Mouse (Mus musculus) hindbrain, embryonic 12.5 days (tissue): ENCODE results near the gene Col2a1. TPM values are rescaled to one million over a fixed set of nuclear protein-coding genes. Genes with fewer than 3 reads are reported as not detected.

Source experiments
- ATAC-seq: fragments of 200-750 bp; cut with Nextera tagmentation; 2 replicates; pipeline ENCODE4 v1.8.0; 2017; ENCODE audit warnings: moderate TSS enrichment; ENCODE audit not compliant: low FRiP score
- H3K27ac ChIP-seq: fragments of 300-500 bp; sonication (generic); 2 replicates; pipeline ENCODE4 v1.5.1; 2016; ENCODE audit warnings: mild to moderate bottlenecking
- H3K27me3 ChIP-seq: fragments of 300-500 bp; sonication (generic); 2 replicates; pipeline ENCODE4 v1.6.1; 2016; ENCODE audit warnings: mild to moderate bottlenecking
- H3K36me3 ChIP-seq: fragments of 300-500 bp; sonication (generic); 2 replicates; pipeline ENCODE4 v1.6.1; 2016; ENCODE audit warnings: mild to moderate bottlenecking
- H3K4me1 ChIP-seq: fragments of 300-500 bp; sonication (generic); 2 replicates; pipeline ENCODE4 v1.6.1; 2016
- H3K4me2 ChIP-seq: fragments of 300-500 bp; sonication (generic); replicated peaks from 2 replicates; pipeline ENCODE4 v1.6.1; 2016; ENCODE audit warnings: mild to moderate bottlenecking
- H3K4me3 ChIP-seq: fragments of 300-500 bp; sonication (generic); 2 replicates; pipeline ENCODE4 v1.5.1; 2016; ENCODE audit warnings: mild to moderate bottlenecking
- H3K9ac ChIP-seq: fragments of 300-500 bp; sonication (generic); 2 replicates; pipeline ENCODE4 v1.6.1; 2016; ENCODE audit warnings: mild to moderate bottlenecking, moderate library complexity
- H3K9me3 ChIP-seq: fragments of 300-500 bp; sonication (generic); replicated peaks from 2 replicates; pipeline ENCODE4 v1.6.1; 2016; ENCODE audit warnings: mild to moderate bottlenecking
- WGBS: fragments of 180-500 bp; shearing (Covaris S2); methylation state at CpG from one replicate; pipeline ENCODE4 v1.1.7; 2016; 5-methylcytosine and 5-hydroxymethylcytosine counted together
- polyA plus RNA-seq: library from polyadenylated mRNA; unstranded; fragments of >200 nt; fragmentation: Nextera tagmentation; extraction: Ambion mirVana; gene quantifications from 2 replicates; pipeline ENCODE4 v1.2.1, GENCODE M21; 2016

Col2a1 gene
- polyA plus RNA-seq, 1 experiment from 2014 or later = 459 TPM

GRCm38 (mm10) chr15:97973248-97974005 is 31.1 kb downstream of the Col2a1 start:
- 0 out of 2 replicates have a peak overlapping the region, but pooled peaks have one; percentile 13 for H3K9ac ChIP-seq
- peak overlapping the region; percentile 17; the same call in 1 of the 2 replicates for H3K27ac ChIP-seq
- no peak overlapping the region for H3K4me2 ChIP-seq
- H3K9me3 ChIP-seq = no peaks in the 10 kb centered on the region
- H3K4me1 ChIP-seq = peaks cover 7% of the 10 kb centered on the region; the same call in 1 of the 2 replicates
- peaks cover 36% of the 10 kb centered on the region for H3K36me3 ChIP-seq
- 34% methylated on average over 11 of the region's 11 CpGs for WGBS
- H3K27me3 ChIP-seq = no peaks in the 10 kb centered on the region
- no peak overlapping the region for H3K4me3 ChIP-seq
- no peak for ATAC-seq

GRCm38 (mm10) chr15:97972580-97972979 is 31.9 kb downstream of the Col2a1 start:
- H3K36me3 ChIP-seq = peaks cover 28% of the 10 kb centered on the region
- peaks cover 7% of the 10 kb centered on the region; the same call in 1 of the 2 replicates for H3K4me1 ChIP-seq
- no peak overlapping the region for H3K9ac ChIP-seq
- no peak for ATAC-seq
- H3K4me3 ChIP-seq = no peak overlapping the region
- no peak overlapping the region for H3K27ac ChIP-seq
- 92% methylated on average over 6 of the region's 6 CpGs for WGBS
- no peaks in the 10 kb centered on the region for H3K9me3 ChIP-seq
- H3K4me2 ChIP-seq = no peak overlapping the region
- H3K27me3 ChIP-seq = no peaks in the 10 kb centered on the region

DNA sequence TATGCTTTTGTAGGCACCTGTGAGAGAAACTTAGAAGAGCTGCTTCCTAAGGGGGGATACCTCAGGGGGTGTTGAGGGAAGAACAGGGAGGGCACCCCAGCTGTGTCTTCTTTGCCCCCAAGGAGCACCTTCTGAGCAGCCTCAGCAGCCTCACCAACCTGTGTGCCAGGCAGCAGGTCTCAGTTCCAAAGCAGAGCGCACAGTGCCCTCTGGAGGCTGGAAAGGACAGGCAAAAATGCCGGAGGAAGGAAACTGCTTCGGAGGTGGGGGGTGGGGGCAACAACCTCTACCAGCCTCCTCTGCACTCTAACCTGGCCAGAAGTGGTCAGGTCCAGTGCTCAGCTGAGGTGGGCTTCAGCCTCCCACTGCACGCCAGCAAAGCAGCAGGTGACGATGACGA is 34.2 kb downstream of the Col2a1 start:
- H3K4me3 ChIP-seq = no peak overlapping the region
- H3K36me3 ChIP-seq = peaks cover 5% of the 10 kb centered on the region; the same call in 1 of the 2 replicates
- H3K9me3 ChIP-seq = no peaks in the 10 kb centered on the region
- H3K9ac ChIP-seq = no peak overlapping the region
- no peak overlapping the region for H3K4me2 ChIP-seq
- H3K4me1 ChIP-seq = peaks cover 12% of the 10 kb centered on the region
- H3K27me3 ChIP-seq = no peaks in the 10 kb centered on the region
- H3K27ac ChIP-seq = no peak overlapping the region
- no peak for ATAC-seq
- 42% methylated on average over 6 of the region's 6 CpGs for WGBS

DNA sequence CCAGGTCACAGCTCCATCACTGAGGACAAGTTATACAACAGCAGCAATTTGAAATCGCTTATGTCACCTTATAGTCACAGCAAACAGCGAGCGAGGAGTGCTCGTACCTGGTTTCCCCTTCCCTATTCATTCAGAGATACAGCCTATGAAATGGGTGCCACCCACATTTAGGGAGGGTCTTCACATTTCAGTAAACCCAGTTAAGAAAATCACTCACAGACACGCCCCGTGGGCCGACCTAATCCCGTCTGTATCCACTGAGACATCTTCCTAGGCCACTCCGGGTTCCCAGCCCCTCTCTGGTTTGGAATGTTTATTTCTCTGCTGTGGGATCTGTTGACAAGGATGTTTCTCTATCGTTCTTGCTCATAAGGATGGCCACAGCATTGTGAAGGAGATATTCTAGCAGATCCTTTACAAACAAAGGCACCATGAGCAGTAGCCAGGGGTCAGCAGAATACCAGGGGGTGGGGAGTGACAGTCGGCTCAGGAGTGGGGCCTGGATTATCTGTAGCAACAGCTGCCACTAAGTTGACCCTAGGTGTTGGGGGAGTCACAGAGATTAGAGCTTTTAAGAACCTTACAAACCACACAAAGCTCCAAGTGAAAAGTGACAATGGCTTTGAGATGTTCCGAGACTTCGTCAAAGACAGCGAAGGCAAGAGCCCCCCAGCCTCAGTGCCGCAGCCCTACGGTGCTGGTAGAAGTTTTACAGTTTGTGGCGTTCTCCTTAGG is 39.0 kb downstream of the Col2a1 start:
- Histone ChIP-seq H3K27me3 (no peaks in the 10 kb centered on the region), H3K4me3 (no peak overlapping the region), H3K9me3 (no peaks in the 10 kb centered on the region), H3K9ac (peak overlapping the region; percentile 77), H3K4me1 (peaks cover 17% of the 10 kb centered on the region), H3K36me3 (no peaks in the 10 kb centered on the region), H3K4me2 (peak overlapping the region; percentile 82), H3K27ac (no peak overlapping the region)
- 61% methylated on average over 17 of the region's 17 CpGs for WGBS
- ATAC-seq = no peak

DNA sequence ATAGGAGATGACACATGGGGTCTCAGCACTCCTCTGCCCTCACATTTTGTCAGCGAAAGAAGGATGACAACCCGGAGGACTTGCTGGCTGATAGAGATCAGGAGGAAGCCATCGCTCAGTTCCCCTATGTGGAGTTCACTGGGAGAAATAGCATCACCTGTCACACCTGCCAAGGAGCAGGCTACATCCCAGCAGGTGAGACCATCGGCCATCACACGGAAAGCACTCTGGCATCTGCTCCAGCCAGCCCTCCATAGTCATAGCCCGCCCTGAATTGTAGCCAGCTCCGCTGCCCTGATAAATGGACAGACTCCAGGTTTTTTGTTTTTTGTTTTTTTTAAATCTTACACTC is 39.7 kb downstream of the Col2a1 start:
- ATAC-seq = peak; percentile 29; the same call in 1 of the 2 replicates
- H3K4me1 ChIP-seq = peaks cover 14% of the 10 kb centered on the region
- H3K27me3 ChIP-seq = no peaks in the 10 kb centered on the region
- peak overlapping the region; percentile 60 for H3K4me3 ChIP-seq
- WGBS = 19% methylated on average over 7 of the region's 7 CpGs
- H3K4me2 ChIP-seq = peak overlapping the region; percentile 82
- H3K9me3 ChIP-seq = no peaks in the 10 kb centered on the region
- peak overlapping the region; percentile 77 for H3K9ac ChIP-seq
- H3K27ac ChIP-seq = peak overlapping the region; percentile 79
- H3K36me3 ChIP-seq = no peaks in the 10 kb centered on the region

DNA sequence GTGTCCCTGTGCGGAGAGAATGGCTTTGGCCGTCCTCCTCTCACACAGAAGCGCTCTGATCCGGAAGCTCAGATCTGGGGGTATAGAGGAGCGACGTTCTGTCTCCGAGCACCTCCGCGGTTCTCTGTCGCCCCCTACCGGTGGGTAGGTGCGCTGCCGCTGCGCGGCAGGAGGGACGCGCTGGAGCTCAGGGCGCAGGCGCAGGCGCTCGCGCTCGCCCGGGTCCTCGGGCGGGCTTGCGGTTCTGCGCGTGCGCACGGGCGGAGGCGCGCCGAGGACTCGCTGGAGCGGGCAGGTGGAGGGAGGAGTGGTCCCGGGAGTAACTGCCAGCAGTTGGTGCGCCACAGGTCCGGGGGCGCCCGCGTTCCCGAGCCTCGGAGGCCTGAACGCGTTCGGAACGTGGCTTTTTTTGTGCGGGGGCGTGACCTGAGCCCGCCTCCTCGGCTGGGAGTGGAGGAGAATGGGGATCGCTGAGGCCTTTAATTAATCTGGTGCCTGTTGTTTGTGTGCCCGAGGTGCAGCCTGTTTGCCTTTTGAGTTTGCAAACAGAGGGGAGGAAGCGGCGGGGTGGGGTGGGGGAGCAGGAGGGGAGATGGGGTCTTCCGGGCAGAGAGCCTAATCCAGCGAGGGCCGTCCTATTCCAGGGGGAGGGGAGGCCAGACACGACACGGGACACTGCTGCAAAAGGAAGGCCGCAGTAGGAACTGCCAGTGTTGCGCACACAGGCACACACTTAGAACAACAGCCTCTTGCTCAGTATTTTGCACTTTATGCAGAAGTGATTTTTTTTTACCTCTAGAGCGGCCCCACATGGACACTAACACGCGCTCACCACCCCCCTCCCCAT is 40.3 kb downstream of the Col2a1 start, which contains the start of gene Tmem106c:
Gene Tmem106c (plus strand): TSS at position 212 of the 847 bp plus-strand sequence.
- Histone ChIP-seq H3K27ac (peak within 1 kb of the TSS; percentile 79), H3K36me3 (no peaks in the 10 kb centered on the region), H3K27me3 (no peaks in the 10 kb centered on the region), H3K9me3 (no peaks in the 10 kb centered on the region), H3K4me2 (peak within 1 kb of the TSS; percentile 82), H3K4me1 (peaks cover 14% of the 10 kb centered on the region), H3K4me3 (peak within 1 kb of the TSS; percentile 60), H3K9ac (peak within 1 kb of the TSS; percentile 77)
- under 1% methylated on average over 67 of the region's 67 CpGs for WGBS
- ATAC-seq = peak; percentile 93

DNA sequence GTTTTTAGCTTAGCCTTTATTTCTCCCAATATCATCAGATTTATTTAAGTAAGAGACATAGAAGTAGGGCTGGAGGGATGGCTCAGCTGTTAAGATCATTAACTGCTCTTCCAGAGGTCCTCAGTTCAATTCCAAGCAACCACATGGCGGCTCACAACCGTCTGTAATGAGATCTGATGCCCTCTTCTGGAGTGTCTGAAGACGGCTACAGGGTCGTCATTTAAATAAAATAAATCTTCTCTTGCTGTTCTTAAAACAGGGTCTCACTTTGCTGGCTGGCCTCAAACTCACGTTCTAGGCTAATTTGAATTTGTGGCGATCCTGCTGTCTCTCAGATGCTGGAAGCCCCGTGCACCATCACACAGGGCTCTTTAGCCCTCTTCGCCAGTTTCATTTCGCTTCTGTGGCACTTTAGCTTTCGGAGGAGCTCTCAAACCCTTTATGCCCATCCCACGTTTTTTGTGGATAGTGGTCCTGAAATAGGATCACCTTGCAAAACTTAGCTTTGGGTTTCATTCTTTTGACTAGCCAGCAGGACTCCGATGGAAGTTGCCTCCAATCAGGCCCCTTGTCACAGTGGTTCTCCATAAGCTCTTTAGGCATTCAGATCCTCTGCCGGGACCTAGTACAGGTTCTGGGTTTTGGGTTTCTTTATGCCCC is 41.0 kb downstream of the Col2a1 start:
- Histone ChIP-seq H3K4me3 (peak overlapping the region; percentile 60), H3K4me1 (peaks cover 14% of the 10 kb centered on the region), H3K27ac (peak overlapping the region; percentile 70; the same call in 1 of the 2 replicates), H3K36me3 (no peaks in the 10 kb centered on the region), H3K27me3 (no peaks in the 10 kb centered on the region), H3K9me3 (no peaks in the 10 kb centered on the region), H3K4me2 (peak overlapping the region; percentile 82), H3K9ac (peak overlapping the region; percentile 69)
- 11% methylated on average over 13 of the region's 13 CpGs for WGBS
- peak; percentile 6; the same call in 1 of the 2 replicates for ATAC-seq

GRCm38 (mm10) chr15:97956416-97956815 is 48.1 kb downstream of the Col2a1 start:
- no peaks in the 10 kb centered on the region for H3K27me3 ChIP-seq
- ATAC-seq = no peak
- H3K9ac ChIP-seq = no peak overlapping the region
- H3K4me1 ChIP-seq = peaks cover 9% of the 10 kb centered on the region
- 73% methylated on average over 11 of the region's 11 CpGs for WGBS
- no peak overlapping the region for H3K4me3 ChIP-seq
- H3K36me3 ChIP-seq = no peaks in the 10 kb centered on the region
- H3K4me2 ChIP-seq = no peak overlapping the region
- H3K9me3 ChIP-seq = no peaks in the 10 kb centered on the region
- H3K27ac ChIP-seq = no peak overlapping the region

- ATAC-seq = no peak
- Histone ChIP-seq H3K4me2 (no peak overlapping the region), H3K36me3 (no peaks in the 10 kb centered on the region), H3K27me3 (no peaks in the 10 kb centered on the region), H3K4me3 (no peak overlapping the region), H3K9ac (no peak overlapping the region), H3K4me1 (peaks cover 9% of the 10 kb centered on the region), H3K9me3 (no peaks in the 10 kb centered on the region), H3K27ac (no peak overlapping the region)
- WGBS = 34% methylated on average over 4 of the region's 4 CpGs
These were observed 48.8 kb downstream of the Col2a1 start for GRCm38 (mm10) chr15:97955742-97956141.

- Histone ChIP-seq H3K9ac (no peak overlapping the region), H3K36me3 (no peaks in the 10 kb centered on the region), H3K4me1 (peaks cover 9% of the 10 kb centered on the region), H3K9me3 (no peaks in the 10 kb centered on the region), H3K27me3 (no peaks in the 10 kb centered on the region), H3K27ac (no peak overlapping the region), H3K4me2 (no peak overlapping the region), H3K4me3 (no peak overlapping the region)
- 58% methylated on average over 1 of the region's 1 CpGs for WGBS
- ATAC-seq = 0 out of 2 replicates have a peak, but pooled peaks have one; percentile 33
These were observed 49.2 kb downstream of the Col2a1 start for GRCm38 (mm10) chr15:97955286-97955685.

- H3K27me3 ChIP-seq = no peaks in the 10 kb centered on the region
- WGBS = 76% methylated on average over 8 of the region's 8 CpGs
- H3K4me1 ChIP-seq = peaks cover 9% of the 10 kb centered on the region
- no peak overlapping the region for H3K9ac ChIP-seq
- no peaks in the 10 kb centered on the region for H3K36me3 ChIP-seq
- H3K27ac ChIP-seq = no peak overlapping the region
- no peak overlapping the region for H3K4me3 ChIP-seq
- ATAC-seq = no peak
- no peak overlapping the region for H3K4me2 ChIP-seq
- no peaks in the 10 kb centered on the region for H3K9me3 ChIP-seq
These were observed 49.8 kb downstream of the Col2a1 start for GRCm38 (mm10) chr15:97954671-97955070.
